Mouse (Mus musculus) embryonic fibroblast, embryonic 13.5 days (primary cell): ENCODE results near the gene Lsm14b. TPM values are rescaled to one million over a fixed set of nuclear protein-coding genes. Genes with fewer than 3 reads are reported as not detected.

ENCODE experiments used
- H3K27ac ChIP-seq: 2 replicates; pipeline ENCODE4 v1.5.1; 2012; ENCODE audit warnings: low read length, control low read depth, inconsistent platforms; ENCODE audit not compliant: insufficient read depth
- H3K4me1 ChIP-seq: 2 replicates; pipeline ENCODE4 v1.6.1; 2011; ENCODE audit warnings: low read length; ENCODE audit not compliant: control insufficient read depth, insufficient read depth
- H3K4me3 ChIP-seq: 2 replicates; pipeline ENCODE4 v1.5.1; 2011; ENCODE audit warnings: mild to moderate bottlenecking, control low read depth, low read length; ENCODE audit not compliant: insufficient read depth
- CTCF ChIP-seq: IDR thresholded peaks from 2 replicates; pipeline ENCODE4 v1.5.1; 2011; ENCODE audit warnings: mild to moderate bottlenecking, control low read depth, low read length, moderate library complexity, borderline replicate concordance; ENCODE audit not compliant: insufficient read depth
- POLR2A ChIP-seq: IDR thresholded peaks from 2 replicates; pipeline ENCODE4 v1.6.1; 2011; ENCODE audit warnings: low read depth, mild to moderate bottlenecking, control low read depth, low read length, moderate library complexity
- polyA plus RNA-seq: library from polyadenylated mRNA; stranded (reverse); fragments of >200 nt; gene quantifications from 2 replicates; pipeline ENCODE4 v1.2.4, GENCODE M21; 2011; ENCODE audit warnings: low read depth; ENCODE audit not compliant: missing spikeins, insufficient read length

Gene Lsm14b
- polyA plus RNA-seq, 1 experiment: 63.3 TPM

DNA sequence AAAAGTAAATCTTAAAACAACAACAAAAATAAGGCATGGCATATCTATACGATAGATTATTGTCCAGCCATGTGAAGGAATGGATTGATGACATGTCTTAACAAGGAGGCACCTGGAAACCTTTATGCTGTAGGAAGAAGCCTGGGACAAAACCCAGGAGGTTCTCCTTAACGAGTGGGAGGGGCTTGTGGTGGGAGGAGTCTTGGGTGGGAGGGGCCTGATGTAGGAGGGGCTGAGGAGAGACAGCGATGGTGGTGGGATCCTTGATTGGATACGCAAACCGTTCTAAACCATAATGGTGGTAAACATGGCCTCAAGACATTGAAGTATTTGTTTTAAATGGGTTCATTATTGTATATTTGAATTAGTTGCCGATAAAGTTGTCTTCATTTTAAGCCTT, 13.4 kb upstream of the Lsm14b start:
- H3K4me3 ChIP-seq: no peak overlapping the region
- no peaks in the 10 kb centered on the region for H3K4me1 ChIP-seq
- TF ChIP-seq CTCF: no peak
- no peak for TF ChIP-seq POLR2A
- no peak overlapping the region for H3K27ac ChIP-seq

DNA sequence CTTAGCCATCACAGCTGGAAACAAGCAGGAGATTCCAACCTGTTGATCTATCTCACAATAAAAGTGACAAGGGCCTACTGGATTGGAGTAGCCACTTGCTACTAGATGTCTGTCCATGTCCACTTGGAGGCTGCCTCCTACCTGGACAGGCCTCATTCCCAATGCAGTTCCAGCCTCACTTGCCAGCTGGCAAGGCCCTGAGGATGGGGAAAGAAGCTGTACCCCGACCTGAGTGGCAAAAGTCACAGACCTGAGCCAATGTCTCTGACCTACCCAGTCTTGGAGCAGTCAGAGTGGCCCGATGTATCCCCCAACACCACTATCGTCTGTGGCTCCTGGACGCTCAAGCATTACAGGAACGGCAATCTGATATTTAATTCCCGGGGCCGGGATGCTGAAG, 11.1 kb upstream of the Lsm14b start:
- H3K4me3 ChIP-seq: no peak overlapping the region
- TF ChIP-seq CTCF (no peak), POLR2A (no peak)
- H3K4me1 ChIP-seq: no peaks in the 10 kb centered on the region
- H3K27ac ChIP-seq: no peak overlapping the region

DNA sequence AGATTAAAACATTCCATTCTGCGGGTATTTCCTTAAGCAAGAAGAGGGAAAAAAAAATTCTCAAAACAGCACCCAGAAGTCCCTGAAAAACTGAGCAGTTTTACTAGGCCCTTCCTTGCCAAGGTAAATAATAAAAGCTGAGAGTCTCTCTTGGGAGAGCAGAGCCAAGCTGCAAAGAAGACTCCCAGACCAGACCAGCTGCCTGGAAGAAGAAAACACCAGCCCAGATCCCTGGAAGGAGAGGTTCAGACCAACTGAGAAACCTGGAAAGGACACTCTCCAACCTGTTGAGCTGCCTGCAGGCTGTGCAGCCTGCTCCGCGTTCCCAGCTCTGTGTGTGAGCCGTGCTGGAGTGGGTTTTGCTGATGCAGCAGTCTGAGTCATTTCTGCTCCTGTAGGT, 7.2 kb upstream of the Lsm14b start:
- TF ChIP-seq POLR2A (no peak), CTCF (no peak)
- Histone ChIP-seq H3K27ac (no peak overlapping the region), H3K4me3 (no peak overlapping the region), H3K4me1 (no peaks in the 10 kb centered on the region)

DNA sequence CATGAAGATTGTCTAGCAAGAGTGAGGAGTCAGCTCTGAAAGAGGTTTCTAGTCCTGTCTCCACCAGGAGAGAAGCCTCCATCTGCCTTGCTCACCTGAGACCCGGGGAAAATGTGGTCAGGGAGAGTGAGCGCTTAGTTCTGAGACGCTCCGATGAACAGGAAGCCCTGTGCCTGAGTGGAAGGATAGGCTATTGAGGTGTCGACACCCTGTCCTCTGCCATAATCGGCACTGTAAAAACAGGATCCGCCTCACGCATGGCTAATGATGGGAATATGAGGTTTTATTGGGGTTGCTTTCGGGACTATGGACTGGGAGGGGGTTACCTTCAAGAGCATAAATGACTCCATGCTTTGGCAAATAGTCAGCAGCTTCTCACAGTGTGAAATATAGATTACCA, 6.2 kb upstream of the Lsm14b start:
- TF ChIP-seq POLR2A (no peak), CTCF (no peak)
- no peaks in the 10 kb centered on the region for H3K4me1 ChIP-seq
- no peak overlapping the region for H3K4me3 ChIP-seq
- no peak overlapping the region for H3K27ac ChIP-seq

DNA sequence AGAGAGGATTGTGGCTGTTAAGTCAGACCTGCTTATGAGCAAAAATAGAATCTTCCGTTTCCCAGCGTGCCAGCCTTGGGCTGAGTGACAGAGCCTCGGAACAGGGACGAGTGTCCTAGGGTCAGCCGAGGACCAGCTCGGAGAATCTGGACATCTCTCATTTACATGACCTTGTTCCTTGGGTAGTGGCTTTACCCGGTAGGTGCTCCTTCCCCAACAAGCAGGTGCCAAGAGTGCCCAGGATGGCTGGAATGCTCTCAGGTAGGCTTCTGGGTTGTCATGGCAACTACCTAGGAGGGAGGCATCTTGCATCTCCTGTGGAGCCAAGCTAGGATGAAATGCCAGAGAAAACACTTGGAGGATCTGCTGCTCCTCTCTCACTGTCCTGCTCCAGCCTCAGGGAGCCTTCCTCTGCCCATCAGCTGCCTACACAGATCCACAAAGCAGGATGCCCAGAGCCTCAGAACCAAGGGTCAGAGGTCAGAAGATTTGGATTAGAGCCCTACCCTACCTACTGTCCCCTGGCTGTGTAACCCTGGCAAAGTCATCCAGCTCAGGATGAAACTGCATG, 4.6 kb upstream of the Lsm14b start:
- no peak overlapping the region for H3K4me3 ChIP-seq
- H3K4me1 ChIP-seq: no peaks in the 10 kb centered on the region
- TF ChIP-seq POLR2A (no peak), CTCF (no peak)
- no peak overlapping the region for H3K27ac ChIP-seq

DNA sequence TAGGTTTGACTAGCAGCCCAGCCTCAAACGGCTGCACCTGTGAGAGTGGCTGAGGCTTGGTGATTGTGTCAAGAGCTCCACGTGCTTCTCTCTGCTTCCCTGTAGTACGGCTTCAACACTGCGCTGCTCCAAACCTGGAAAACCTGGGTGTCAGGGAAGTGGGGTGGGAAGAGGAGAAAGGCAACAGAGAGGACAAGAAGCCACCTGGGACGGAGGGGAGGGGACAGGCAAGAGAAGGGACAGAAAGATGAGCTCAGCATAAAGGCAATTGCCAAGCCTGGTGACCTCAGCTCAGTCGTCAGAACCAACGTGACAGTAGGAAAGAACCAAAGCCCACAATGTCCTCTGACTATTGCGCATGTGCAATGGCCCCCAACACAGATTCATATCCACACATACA, 3.9 kb upstream of the Lsm14b start:
- TF ChIP-seq CTCF (no peak), POLR2A (no peak)
- Histone ChIP-seq H3K4me3 (no peak overlapping the region), H3K4me1 (no peaks in the 10 kb centered on the region), H3K27ac (no peak overlapping the region)

DNA sequence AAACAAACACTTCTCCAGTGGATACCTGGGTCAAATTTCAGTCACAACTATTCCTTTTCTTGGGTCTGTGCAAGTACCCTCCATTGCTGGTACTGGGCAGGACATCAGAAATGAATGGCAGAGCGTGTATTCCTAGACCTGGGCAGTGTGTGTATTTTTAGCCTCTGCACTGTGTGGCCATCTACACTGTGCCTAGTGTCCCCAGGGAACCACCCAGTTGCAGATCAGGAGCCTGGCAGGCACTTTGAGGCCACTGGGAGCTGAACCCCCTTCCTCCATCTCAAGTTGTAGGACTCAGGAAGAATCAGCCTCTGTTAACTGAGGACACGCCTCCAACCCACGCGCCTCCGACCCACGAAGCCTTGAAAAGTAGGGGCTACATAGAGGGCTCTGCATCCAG, 2.0 kb upstream of the Lsm14b start:
- no peak for TF ChIP-seq POLR2A
- H3K4me3 ChIP-seq: no peak overlapping the region
- H3K4me1 ChIP-seq: no peaks in the 10 kb centered on the region
- no peak overlapping the region for H3K27ac ChIP-seq

DNA sequence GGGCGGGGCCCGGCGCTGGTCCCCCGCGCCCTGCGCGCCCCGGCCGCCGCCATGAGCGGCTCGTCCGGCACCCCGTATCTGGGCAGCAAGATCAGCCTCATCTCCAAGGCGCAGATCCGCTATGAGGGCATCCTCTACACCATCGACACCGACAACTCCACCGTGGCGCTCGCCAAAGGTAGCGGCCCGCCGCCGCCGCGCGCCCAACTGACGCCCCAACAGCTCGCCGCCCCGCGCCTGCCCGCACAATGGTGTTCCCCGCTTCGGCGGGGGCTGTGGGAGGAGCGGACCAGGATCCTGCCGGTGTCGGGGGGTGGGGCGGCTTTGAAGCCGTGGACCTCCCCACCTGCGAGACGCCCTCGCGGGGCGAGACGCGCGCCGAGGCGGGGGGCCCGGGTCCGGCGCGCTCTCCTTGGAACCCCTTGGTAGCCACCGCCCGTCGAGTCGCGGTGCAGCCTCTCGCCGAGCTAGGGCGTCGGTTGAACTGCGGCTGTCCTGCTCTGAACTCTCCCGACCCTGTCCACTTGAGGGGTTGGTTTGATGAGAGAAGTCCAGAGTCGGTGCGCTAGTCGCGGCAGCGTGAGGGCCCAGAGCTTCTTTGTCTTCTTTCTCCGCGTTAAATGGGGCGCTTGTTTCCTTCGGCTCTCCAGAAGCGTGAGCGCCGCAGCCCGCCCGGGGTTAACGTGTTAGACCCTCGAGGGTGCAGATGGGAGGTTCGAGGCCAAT, 511 bp downstream of the Lsm14b start:
- TF ChIP-seq CTCF: no peak
- Histone ChIP-seq H3K27ac (peak overlapping the region; percentile 63), H3K4me3 (peak overlapping the region; percentile 57), H3K4me1 (no peaks in the 10 kb centered on the region)

DNA sequence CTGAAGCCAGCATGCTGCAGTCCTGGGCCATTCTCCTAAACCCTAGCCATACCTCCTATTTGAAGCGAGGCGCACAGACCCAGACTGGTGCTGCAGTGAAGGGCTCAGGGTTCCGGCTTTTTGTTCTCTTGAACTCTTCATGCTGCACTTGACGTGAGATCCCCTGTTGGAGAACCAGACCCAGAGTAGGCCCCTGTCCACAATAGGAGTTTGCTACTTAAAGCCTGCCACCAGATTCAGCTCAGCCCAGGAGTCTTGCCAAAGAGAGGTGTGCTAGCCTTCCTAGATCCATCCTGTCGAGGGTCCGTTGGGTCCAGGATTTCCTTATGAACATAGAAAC, 1.0 kb downstream of the Lsm14b start:
- TF ChIP-seq CTCF (no peak), POLR2A (no peak)
- H3K4me1 ChIP-seq: no peaks in the 10 kb centered on the region
- H3K27ac ChIP-seq: no peak overlapping the region
- peak overlapping the region; percentile 57 for H3K4me3 ChIP-seq

DNA sequence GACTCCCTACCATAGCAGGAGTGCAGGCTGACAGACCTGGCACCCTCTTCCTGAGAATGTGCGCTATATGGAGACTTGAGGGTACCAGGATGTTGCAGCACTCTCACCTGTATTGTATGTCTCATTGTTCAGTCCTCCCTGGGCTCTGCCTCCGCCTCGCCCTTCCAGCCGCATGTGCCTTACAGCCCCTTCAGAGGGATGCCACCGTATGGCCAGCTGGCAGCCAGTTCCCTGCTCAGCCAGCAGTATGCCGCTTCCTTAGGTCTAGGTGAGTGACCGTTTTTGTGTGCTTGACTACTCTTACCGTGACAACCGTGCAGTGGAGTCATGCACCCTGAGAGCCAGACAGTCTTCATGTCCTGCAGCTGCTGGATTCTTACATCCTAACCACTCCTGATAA, 3.0 kb downstream of the Lsm14b start:
- H3K27ac ChIP-seq: no peak overlapping the region
- no peak overlapping the region for H3K4me3 ChIP-seq
- TF ChIP-seq POLR2A (no peak), CTCF (no peak)
- peaks cover 2% of the 10 kb centered on the region for H3K4me1 ChIP-seq
